Mouse (Mus musculus): Measurements from ENCODE around the gene Lrrc4. TPM values are rescaled to one million over a fixed set of nuclear protein-coding genes. Genes with fewer than 3 reads are reported as not detected.

The Lrrc4 gene
- polyA plus RNA-seq, 1 experiment from 2014 or later = 5.9 TPM

DNA sequence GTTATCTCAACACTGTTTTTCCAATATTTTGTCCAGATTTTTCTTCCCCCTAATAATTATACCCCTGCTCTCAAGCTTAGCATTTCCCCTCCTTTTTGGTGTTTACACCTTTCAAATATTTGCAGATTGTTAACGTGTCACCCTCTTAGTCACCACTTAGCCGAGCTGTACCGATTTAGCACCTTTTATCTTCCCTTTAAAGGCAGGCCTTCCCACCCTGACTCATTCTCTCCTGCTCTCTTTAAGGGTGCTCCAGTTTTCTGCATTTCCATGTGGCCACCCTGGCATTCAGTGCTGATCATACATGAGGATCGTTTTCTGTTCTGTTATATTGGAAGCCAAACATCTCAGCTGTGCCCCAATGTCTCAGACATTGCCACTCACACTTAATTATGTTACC is 41.9 kb downstream of the Lrrc4 start:
- 77% methylated on average over 4 of the region's 4 CpGs for WGBS
- ATAC-seq (ENCODE audit: low read depth) = no peak

DNA sequence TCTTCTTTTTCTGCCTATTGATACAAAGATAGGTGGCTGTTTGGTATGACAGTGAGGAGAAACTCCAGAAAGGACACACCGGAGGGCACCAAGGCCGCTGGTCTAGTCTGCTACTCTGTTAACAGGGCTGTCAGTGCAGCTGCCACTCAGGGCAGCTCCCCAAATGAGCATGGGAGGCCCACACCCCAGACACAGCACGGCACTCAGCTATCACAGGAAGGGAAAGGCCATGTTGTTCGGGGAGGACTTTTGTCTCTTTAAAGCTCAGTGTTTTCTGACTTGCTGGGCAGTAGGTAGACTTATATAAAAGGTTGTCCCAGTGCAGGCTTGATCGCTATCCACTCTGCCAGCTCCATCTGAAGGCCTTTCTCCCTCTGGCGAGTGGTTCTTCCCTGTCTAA is 44.4 kb downstream of the Lrrc4 start:
- no peaks in the 10 kb centered on the region for H3K27me3 ChIP-seq
- H3K9me3 ChIP-seq = no peaks in the 10 kb centered on the region
- H3K27ac ChIP-seq (replicated peaks) = no peak overlapping the region
- no peak for ATAC-seq (ENCODE audit: low read depth)
- 58% methylated on average over 6 of the region's 6 CpGs for WGBS
- H3K36me3 ChIP-seq = no peaks in the 10 kb centered on the region
- no peak overlapping the region for H3K4me3 ChIP-seq
- H3K4me1 ChIP-seq (replicated peaks) = peaks cover 36% of the 10 kb centered on the region
- H3K9ac ChIP-seq = no peak overlapping the region
- no peak overlapping the region for H3K4me2 ChIP-seq

More for the DNA sequence above, 41.9 kb downstream of the Lrrc4 start:
- Histone ChIP-seq H3K4me3 (no peak overlapping the region), H3K4me1 (replicated peaks) (peaks cover 17% of the 10 kb centered on the region), H3K9me3 (no peaks in the 10 kb centered on the region), H3K27me3 (no peaks in the 10 kb centered on the region), H3K27ac (replicated peaks) (no peak overlapping the region), H3K4me2 (no peak overlapping the region), H3K36me3 (no peaks in the 10 kb centered on the region), H3K9ac (no peak overlapping the region)

- Histone ChIP-seq H3K4me1 (replicated peaks) (peaks cover 42% of the 10 kb centered on the region), H3K9me3 (no peaks in the 10 kb centered on the region), H3K4me2 (no peak overlapping the region), H3K4me3 (no peak overlapping the region), H3K27ac (replicated peaks) (no peak overlapping the region), H3K36me3 (no peaks in the 10 kb centered on the region), H3K9ac (no peak overlapping the region), H3K27me3 (no peaks in the 10 kb centered on the region)
- ATAC-seq (ENCODE audit: low read depth) = no peak
- 77% methylated on average over 8 of the region's 8 CpGs for WGBS
These were observed 45.8 kb downstream of the Lrrc4 start for GRCm38 (mm10) chr6:28785770-28786169.

DNA sequence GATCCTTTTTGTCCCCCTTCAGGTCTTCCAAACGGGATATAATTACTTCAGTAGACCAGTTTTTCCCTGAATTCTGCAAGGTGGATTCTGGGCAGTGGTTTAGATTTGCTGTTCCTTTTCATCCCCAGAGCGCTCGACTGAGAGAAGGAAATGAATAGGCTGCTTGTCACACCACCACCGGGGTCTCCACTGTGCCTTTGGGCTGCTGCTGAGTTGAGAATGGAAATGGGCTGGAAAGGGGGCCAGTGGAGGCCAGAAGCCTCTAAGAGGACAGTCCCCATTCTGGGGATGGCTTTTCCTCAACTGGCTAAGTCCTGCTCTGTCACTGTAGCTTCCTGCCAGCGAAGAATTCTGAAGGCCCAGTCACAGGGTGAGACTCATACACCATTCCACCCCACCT is 47.6 kb downstream of the Lrrc4 start:
- Histone ChIP-seq H3K27me3 (no peaks in the 10 kb centered on the region), H3K9me3 (no peaks in the 10 kb centered on the region), H3K36me3 (no peaks in the 10 kb centered on the region), H3K4me1 (replicated peaks) (peaks cover 36% of the 10 kb centered on the region), H3K9ac (no peak overlapping the region), H3K4me3 (no peak overlapping the region), H3K27ac (replicated peaks) (peak overlapping the region; percentile 13; the same call in 1 of the 2 replicates), H3K4me2 (no peak overlapping the region)
- WGBS = 39% methylated on average over 5 of the region's 5 CpGs
- no peak for ATAC-seq (ENCODE audit: low read depth)

DNA sequence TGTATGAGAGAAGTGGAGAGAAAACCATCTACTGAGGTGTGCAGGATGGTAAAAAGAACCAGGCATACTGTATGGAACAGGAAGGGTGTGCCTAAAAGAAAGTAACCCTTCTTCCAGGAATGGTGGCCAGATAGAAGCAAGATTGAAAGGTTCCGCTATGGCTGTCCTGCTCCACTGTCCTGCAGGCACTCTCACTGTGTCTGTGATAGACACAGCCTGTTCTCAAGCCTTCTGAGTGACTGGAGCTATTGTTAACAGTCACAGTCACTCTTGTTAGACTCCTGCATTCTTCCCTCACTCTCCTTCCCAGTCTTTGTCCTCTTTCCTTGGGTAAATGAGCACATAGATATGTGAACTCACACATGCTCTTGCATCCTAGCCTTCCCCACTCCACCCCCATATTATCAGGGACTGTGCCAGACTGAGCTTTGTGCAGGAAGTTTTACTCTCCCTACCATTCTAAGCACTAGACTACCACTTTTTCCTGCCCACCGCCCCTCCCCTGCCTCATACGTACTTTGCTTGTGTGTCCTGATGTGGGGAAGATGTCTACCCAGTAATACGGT is 48.4 kb downstream of the Lrrc4 start:
- Histone ChIP-seq H3K4me3 (no peak overlapping the region), H3K4me1 (replicated peaks) (peaks cover 32% of the 10 kb centered on the region), H3K27me3 (no peaks in the 10 kb centered on the region), H3K36me3 (no peaks in the 10 kb centered on the region), H3K4me2 (no peak overlapping the region), H3K9me3 (no peaks in the 10 kb centered on the region), H3K9ac (peak overlapping the region; percentile 22; the same call in 1 of the 2 replicates), H3K27ac (replicated peaks) (0 out of 2 replicates have a peak overlapping the region, but pooled peaks have one; percentile 13)
- 51% methylated on average over 4 of the region's 4 CpGs for WGBS
- ATAC-seq (ENCODE audit: low read depth) = 0 out of 2 replicates have a peak, but pooled peaks have one; percentile 53

DNA sequence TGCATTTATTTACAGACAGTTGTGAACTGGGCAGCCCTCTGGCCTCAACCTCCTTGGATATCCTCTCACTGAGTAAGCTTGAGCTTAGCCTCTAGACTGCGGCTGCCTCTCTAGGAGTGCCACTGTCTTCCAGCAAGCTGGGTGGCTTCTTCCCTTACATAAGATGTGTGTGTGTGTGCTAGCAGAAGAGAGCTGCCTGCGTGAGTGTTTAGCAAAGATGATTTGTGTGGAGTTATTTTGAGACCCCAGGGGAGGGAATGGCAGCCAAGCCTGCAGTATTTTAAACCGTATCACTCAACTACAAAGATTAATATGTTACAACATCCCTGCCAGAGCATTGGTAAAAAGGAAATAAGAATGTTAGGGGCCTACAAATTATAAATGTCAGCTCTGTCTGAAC is 49.9 kb downstream of the Lrrc4 start:
- no peak overlapping the region for H3K9ac ChIP-seq
- no peaks in the 10 kb centered on the region for H3K36me3 ChIP-seq
- no peak overlapping the region for H3K27ac ChIP-seq (replicated peaks)
- no peaks in the 10 kb centered on the region for H3K9me3 ChIP-seq
- no peaks in the 10 kb centered on the region for H3K27me3 ChIP-seq
- ATAC-seq (ENCODE audit: low read depth) = 0 out of 2 replicates have a peak, but pooled peaks have one; percentile 27
- 50% methylated on average over 3 of the region's 3 CpGs for WGBS
- no peak overlapping the region for H3K4me2 ChIP-seq
- no peak overlapping the region for H3K4me3 ChIP-seq
- peaks cover 32% of the 10 kb centered on the region for H3K4me1 ChIP-seq (replicated peaks)

GRCm38 (mm10) chr6:28771331-28771730 is 60.2 kb downstream of the Lrrc4 start:
- Histone ChIP-seq H3K27ac (replicated peaks) (peak overlapping the region; percentile 35; the same call in 1 of the 2 replicates), H3K4me1 (replicated peaks) (peaks cover 6% of the 10 kb centered on the region; the same call in 1 of the 2 replicates), H3K36me3 (no peaks in the 10 kb centered on the region), H3K27me3 (no peaks in the 10 kb centered on the region), H3K4me3 (no peak overlapping the region), H3K9ac (no peak overlapping the region), H3K4me2 (no peak overlapping the region), H3K9me3 (no peaks in the 10 kb centered on the region)
- 47% methylated on average over 2 of the region's 2 CpGs for WGBS
- no peak for ATAC-seq (ENCODE audit: low read depth)

- H3K27ac ChIP-seq (replicated peaks) = 0 out of 2 replicates have a peak overlapping the region, but pooled peaks have one; percentile 18
- WGBS = 67% methylated on average over 6 of the region's 6 CpGs
- ATAC-seq (ENCODE audit: low read depth) = peak; percentile 74
- peaks cover 7% of the 10 kb centered on the region; the same call in 1 of the 2 replicates for H3K4me1 ChIP-seq (replicated peaks)
- no peaks in the 10 kb centered on the region for H3K27me3 ChIP-seq
- no peaks in the 10 kb centered on the region for H3K9me3 ChIP-seq
- no peak overlapping the region for H3K4me2 ChIP-seq
- H3K36me3 ChIP-seq = no peaks in the 10 kb centered on the region
- H3K4me3 ChIP-seq = no peak overlapping the region
- no peak overlapping the region for H3K9ac ChIP-seq
These were observed 63.6 kb downstream of the Lrrc4 start for GRCm38 (mm10) chr6:28767891-28768481.

DNA sequence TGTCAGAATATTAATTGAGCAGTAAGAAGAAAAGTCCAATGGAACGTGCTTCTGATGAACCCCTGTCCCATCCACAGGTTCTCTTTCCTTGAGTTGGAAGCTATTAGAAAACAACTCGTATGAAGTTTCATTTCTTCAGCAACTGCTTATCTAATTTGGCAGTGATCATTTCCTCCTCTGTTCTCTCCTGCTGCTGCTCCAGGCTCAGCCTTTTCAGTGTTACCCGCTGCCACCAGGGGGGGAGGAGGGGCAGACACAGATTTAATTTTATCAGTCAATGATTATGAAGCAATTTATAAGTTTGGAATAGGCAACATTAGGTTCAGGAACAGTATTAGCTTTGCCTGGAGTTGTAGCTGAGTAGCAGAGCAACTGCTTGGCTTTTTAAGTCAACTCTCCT is 64.9 kb downstream of the Lrrc4 start:
- H3K4me3 ChIP-seq = no peak overlapping the region
- H3K4me1 ChIP-seq (replicated peaks) = peaks cover 21% of the 10 kb centered on the region
- H3K4me2 ChIP-seq = no peak overlapping the region
- H3K9me3 ChIP-seq = no peaks in the 10 kb centered on the region
- 88% methylated on average over 3 of the region's 3 CpGs for WGBS
- H3K36me3 ChIP-seq = no peaks in the 10 kb centered on the region
- no peak overlapping the region for H3K27ac ChIP-seq (replicated peaks)
- ATAC-seq (ENCODE audit: low read depth) = no peak
- no peak overlapping the region for H3K9ac ChIP-seq
- no peaks in the 10 kb centered on the region for H3K27me3 ChIP-seq

DNA sequence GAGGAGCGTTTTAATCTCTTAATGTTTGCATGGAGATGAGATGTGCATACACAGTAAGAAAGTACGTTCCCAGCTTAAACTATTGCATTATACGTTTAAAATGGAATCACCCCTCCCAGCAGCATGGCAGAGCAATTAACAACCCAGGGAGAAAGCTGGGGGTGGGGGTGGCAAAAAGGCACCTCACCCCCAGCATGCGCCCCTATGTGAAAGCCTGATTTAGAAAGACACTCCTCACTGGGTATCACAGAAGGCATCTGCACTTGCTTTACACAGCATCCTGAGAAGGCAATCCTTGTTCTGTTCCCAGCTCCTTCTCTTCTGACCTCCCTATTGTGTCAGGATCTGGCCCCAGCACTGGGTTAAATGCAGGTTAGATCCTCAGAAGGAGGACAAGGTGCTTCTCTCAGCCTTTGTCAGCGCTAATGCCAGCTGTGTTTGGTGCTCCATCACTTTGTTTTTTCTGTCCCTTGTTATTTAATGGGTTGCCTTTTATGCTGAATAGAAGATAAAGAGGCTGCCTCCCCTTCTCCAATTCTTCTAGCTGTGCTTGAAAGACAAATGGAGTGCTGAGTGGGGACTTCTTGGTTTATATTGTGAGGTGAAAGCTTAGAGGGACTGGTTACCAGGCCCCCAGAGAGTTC is 69.3 kb downstream of the Lrrc4 start:
- H3K9ac ChIP-seq = no peak overlapping the region
- no peak overlapping the region for H3K4me3 ChIP-seq
- no peak overlapping the region for H3K4me2 ChIP-seq
- WGBS = 13% methylated on average over 5 of the region's 5 CpGs
- no peaks in the 10 kb centered on the region for H3K27me3 ChIP-seq
- ATAC-seq (ENCODE audit: low read depth) = peak; percentile 44
- 0 out of 2 replicates have a peak overlapping the region, but pooled peaks have one; percentile 35 for H3K27ac ChIP-seq (replicated peaks)
- no peaks in the 10 kb centered on the region for H3K36me3 ChIP-seq
- peaks cover 41% of the 10 kb centered on the region for H3K4me1 ChIP-seq (replicated peaks)
- no peaks in the 10 kb centered on the region for H3K9me3 ChIP-seq

DNA sequence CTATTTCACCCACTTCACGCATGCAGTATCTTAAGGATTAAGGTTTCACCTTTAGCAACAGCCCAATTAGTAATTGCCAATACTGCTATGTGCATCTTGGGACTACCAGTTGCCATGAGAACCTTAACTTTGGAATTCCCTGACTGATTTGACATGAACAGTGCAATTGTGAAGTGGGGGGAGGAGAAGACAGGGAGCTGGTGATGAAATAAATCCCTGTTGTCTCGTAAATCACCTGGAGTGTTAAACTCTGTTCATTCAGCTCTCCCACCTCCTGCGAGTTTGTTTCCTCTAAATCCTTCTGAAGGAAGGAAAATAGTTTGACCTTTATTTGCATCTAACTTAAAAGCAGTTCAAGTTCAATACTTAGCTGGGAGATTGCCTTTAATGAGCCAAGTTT is 69.8 kb downstream of the Lrrc4 start:
- WGBS = 11% methylated on average over 3 of the region's 3 CpGs

GRCm38 (mm10) chr6:28758293-28758692 is 73.3 kb downstream of the Lrrc4 start:
- Histone ChIP-seq H3K36me3 (no peaks in the 10 kb centered on the region), H3K9ac (no peak overlapping the region), H3K4me3 (no peak overlapping the region), H3K4me2 (no peak overlapping the region), H3K9me3 (no peaks in the 10 kb centered on the region), H3K27me3 (no peaks in the 10 kb centered on the region), H3K4me1 (replicated peaks) (peaks cover 64% of the 10 kb centered on the region), H3K27ac (replicated peaks) (no peak overlapping the region)
- ATAC-seq (ENCODE audit: low read depth) = no peak
- WGBS = 71% methylated on average over 4 of the region's 4 CpGs

More for the DNA sequence above, 69.8 kb downstream of the Lrrc4 start:
- H3K4me2 ChIP-seq = no peak overlapping the region
- peak; percentile 36 for ATAC-seq (ENCODE audit: low read depth)
- H3K4me3 ChIP-seq = no peak overlapping the region
- H3K4me1 ChIP-seq (replicated peaks) = peaks cover 46% of the 10 kb centered on the region
- no peaks in the 10 kb centered on the region for H3K36me3 ChIP-seq
- H3K27me3 ChIP-seq = no peaks in the 10 kb centered on the region
- H3K9me3 ChIP-seq = no peaks in the 10 kb centered on the region
- no peak overlapping the region for H3K27ac ChIP-seq (replicated peaks)
- no peak overlapping the region for H3K9ac ChIP-seq
